Mouse (Mus musculus): ENCODE data around the gene Cxadr.

Cxadr gene

GRCm38 (mm10) chr16:78378493-78378892 is 77.2 kb downstream of the Cxadr start:
- CTCF ChIA-PET, result interaction anchor here in 2 of 4 experiments (0.6 to 0.9 kb wide), 2 partner anchors 62 to 257 kb away, joined by 3 to 4 read pairs; no protein-coding TSS in a partner anchor
- POLR2A ChIA-PET, result no interaction called here

- ChIA-PET CTCF (no interaction called here), POLR2A (interaction anchor here in 2 of 4 experiments (1.0 to 1.6 kb wide), 3 partner anchors 12 to 15 kb away, joined by 3 to 4 read pairs (median 3); partner anchors contain the start of gene Btg3 (in 1 of the 2))
Measured at GRCm38 (mm10) chr16:78389122-78389521, 87.8 kb downstream of the Cxadr start.

GRCm38 (mm10) chr16:78389986-78390385 is 88.7 kb downstream of the Cxadr start:
- POLR2A ChIA-PET, result interaction anchor here in 1 of 4 experiments (0.6 to 1.6 kb wide), 2 partner anchors 13 to 15 kb away, joined by 3 to 4 read pairs; partner anchors contain the start of gene Btg3
- CTCF ChIA-PET, result interaction anchor here in 2 of 4 experiments (0.6 kb wide), 2 partner anchors 436 to 846 kb away, joined by 3 to 4 read pairs; no protein-coding TSS in a partner anchor

- CTCF ChIA-PET, result no interaction called here
- POLR2A ChIA-PET, result no interaction called here
Measured at GRCm38 (mm10) chr16:78391354-78391753, 90.1 kb downstream of the Cxadr start.

GRCm38 (mm10) chr16:78398734-78399133 is 97.4 kb downstream of the Cxadr start:
- ChIA-PET POLR2A (no interaction called here), CTCF (no interaction called here)

GRCm38 (mm10) chr16:78399423-78399822 is 98.1 kb downstream of the Cxadr start:
- CTCF ChIA-PET, result no interaction called here
- POLR2A ChIA-PET, result no interaction called here

GRCm38 (mm10) chr16:78402316-78402715 is 101.0 kb downstream of the Cxadr start:
- POLR2A ChIA-PET, result interaction anchor here in 2 of 4 experiments (0.6 kb wide), 2 partner anchors 27 to 47 kb away, joined by 3 to 4 read pairs; no protein-coding TSS in a partner anchor

GRCm38 (mm10) chr16:78406657-78407056 is 105.4 kb downstream of the Cxadr start:
- ChIA-PET CTCF (no interaction called here), POLR2A (no interaction called here)

More at GRCm38 (mm10) chr16:78402316-78402715, 101.0 kb downstream of the Cxadr start:
- CTCF ChIA-PET, result no interaction called here

- ChIA-PET POLR2A (no interaction called here), CTCF (no interaction called here)
Measured at GRCm38 (mm10) chr16:78407855-78408254, 106.6 kb downstream of the Cxadr start.

Measured in embryonic stem cell, embryonic (primary cell).